Mouse (Mus musculus) C2C12 (cell line): ENCODE measurements at regions not wholly inside any gene's neighbourhood (a gene's known extent, or its start where the extent isn't known, plus 50 kb on each side); places are given as distances from the start of the nearest gene placed in this dataset.
"Not testable (repeated sequence)": the region's sequence is repeated elsewhere in the genome, so short reads cannot be mapped to it uniquely, and the experiment has no call there.

ENCODE experiments used
- CTCF ChIP-seq: IDR thresholded peaks from one replicate; pipeline ENCODE4 v1.5.1; 2011; ENCODE audit not compliant: control insufficient read depth, insufficient read depth, insufficient read length
- MAX ChIP-seq: IDR thresholded peaks from one replicate; pipeline ENCODE4 v1.6.1; 2011; ENCODE audit warnings: mild to moderate bottlenecking, control low read depth
- USF1 ChIP-seq: IDR thresholded peaks from one replicate; pipeline ENCODE4 v1.6.1; 2011; ENCODE audit warnings: low read depth, mild to moderate bottlenecking, control low read depth, moderate library complexity

DNA sequence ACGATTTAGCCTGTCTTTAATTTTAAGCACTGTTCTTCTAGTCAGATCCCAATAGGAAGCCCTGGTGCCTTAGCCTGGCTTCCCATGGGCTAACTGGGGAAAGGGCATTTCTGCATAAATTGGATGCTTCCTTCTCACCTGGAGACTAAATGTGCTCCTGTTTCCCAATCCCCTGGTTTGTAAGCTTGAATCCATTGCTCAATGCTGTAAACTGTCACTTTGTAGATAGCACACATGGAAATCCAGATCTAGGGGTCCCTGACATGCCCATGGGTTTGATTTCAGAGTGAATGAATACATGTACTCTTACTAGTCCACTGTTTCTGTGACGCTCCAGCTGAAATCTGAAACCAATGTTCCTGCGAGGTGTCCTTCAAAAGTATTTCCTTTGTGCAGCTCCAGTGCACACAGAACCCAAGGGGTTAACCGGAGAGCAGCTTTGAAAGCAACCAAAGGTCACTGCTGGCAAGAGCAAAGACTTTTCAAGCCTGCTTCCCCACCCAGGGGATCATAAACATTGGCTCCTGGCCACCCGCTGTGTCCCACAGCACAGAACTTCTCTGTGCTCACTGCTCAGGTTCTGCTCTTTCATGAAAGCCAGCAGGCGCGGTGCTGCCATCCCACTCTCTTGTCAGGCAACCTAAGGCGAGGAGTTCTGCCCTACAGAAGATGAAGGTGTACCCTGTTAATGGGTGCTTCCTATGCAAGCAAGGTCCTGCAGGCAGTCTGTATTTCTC, 188.0 kb upstream of the Vmn1r3 start:
- not testable (repeated sequence) for TF ChIP-seq CTCF, USF1, MAX
